Mouse (Mus musculus): ENCODE measurements around the gene 9130213A22Rik. TPM values are rescaled to one million over a fixed set of nuclear protein-coding genes. Genes with fewer than 3 reads are reported as not detected.
A peak's percentile ranks its signal among the peaks of the same experiment; 100 is the strongest.

Gene 9130213A22Rik
- polyA plus RNA-seq, 1 experiment from 2014 or later, result 0.14 TPM

DNA sequence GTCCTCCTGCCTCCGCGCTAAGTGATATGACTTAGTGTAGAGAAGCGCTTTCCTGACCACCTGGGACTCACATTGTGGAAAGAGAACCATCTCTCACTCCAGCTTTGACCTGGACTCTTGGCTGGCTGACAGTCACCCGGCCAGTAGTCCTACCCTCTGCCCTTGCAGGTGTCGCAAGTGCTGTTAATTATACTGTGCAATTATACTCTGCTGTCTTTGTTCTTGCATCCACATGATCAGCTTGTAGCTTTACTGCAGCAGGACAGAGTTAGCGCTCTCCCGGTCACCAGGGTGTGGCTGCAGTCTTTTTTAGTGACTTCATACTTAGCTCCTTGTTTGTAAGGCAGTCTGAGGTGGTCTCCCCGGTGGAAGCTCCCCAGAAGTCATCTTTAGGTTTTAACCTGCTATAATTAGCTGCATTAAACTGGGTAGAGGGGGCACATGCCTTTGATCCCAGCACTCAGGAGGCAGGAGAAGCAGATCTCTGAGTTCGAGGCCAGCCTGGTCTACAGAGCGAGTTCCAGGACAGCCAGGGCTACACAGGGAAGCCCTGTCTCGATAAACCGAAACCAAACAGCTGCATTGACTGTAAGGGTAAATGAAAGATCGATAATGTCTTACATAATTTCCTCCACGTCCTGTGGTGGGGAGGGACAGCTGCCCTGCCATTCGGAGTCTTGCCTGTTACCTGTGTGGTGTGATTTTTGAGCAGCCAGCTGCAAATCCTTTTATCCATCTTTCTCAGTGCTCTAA lies 42.1 kb downstream of the 9130213A22Rik start:
- Histone ChIP-seq H3K9ac (ENCODE audit: low read depth, low read length) (no peak overlapping the region), H3K36me3 (ENCODE audit: control insufficient read depth, insufficient read depth, low read length) (no peaks in the 10 kb centered on the region), H3K4me1 (ENCODE audit: control insufficient read depth, insufficient read depth, low read length) (no peaks in the 10 kb centered on the region), H3K27me3 (replicated peaks; ENCODE audit: control insufficient read depth, insufficient read depth, low read length) (no peaks in the 10 kb centered on the region), H3K4me2 (ENCODE audit: low read depth, low read length) (no peak overlapping the region), H3K4me3 (ENCODE audit: low read depth, low read length) (no peak overlapping the region), H3K9me3 (ENCODE audit: control insufficient read depth, low read length) (no peaks in the 10 kb centered on the region), H3K27ac (replicated peaks; ENCODE audit: low read depth, low read length) (no peak overlapping the region)
- ATAC-seq (ENCODE audit: low read depth) (no peak), DNase-seq (ENCODE audit: low spot score) (no peak)
- WGBS, result 80% methylated on average over 15 of the region's 15 CpGs

DNA sequence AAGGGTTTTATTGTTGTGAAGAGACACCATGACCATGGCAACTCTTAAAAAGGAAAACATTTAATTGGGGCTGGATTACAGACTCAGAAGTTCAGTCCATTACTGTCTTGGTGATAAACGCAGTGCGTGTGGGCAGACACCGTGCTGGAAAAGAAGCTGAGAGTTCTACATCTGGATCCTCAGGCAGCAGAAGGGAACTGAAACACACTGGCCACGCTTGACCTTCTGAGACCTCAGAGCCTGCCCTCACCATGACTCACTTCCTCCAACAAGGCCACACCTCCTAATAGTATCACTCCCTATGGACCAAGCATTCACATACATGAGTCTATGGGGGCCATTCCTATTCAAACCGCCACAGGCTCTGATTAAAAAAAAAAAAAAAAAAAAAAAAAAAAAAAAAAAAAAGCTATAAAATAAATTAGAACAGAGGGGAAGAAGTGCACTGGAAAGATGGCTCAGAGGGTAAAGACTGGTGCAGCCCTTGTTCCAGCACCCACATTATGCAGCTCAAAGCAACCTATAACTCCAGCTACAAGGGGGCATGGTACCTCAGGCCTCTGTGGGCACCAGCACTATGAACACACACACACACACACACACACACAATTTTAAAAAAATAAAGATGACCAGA lies 43.5 kb downstream of the 9130213A22Rik start:
- Histone ChIP-seq H3K4me1 (ENCODE audit: control insufficient read depth, insufficient read depth, low read length) (no peaks in the 10 kb centered on the region), H3K36me3 (ENCODE audit: control insufficient read depth, insufficient read depth, low read length) (no peaks in the 10 kb centered on the region), H3K4me2 (ENCODE audit: low read depth, low read length) (no peak overlapping the region), H3K27ac (replicated peaks; ENCODE audit: low read depth, low read length) (no peak overlapping the region), H3K27me3 (replicated peaks; ENCODE audit: control insufficient read depth, insufficient read depth, low read length) (no peaks in the 10 kb centered on the region), H3K4me3 (ENCODE audit: low read depth, low read length) (no peak overlapping the region), H3K9ac (ENCODE audit: low read depth, low read length) (no peak overlapping the region), H3K9me3 (ENCODE audit: control insufficient read depth, low read length) (no peaks in the 10 kb centered on the region)
- ATAC-seq (ENCODE audit: low read depth), result no peak
- no peak for DNase-seq (ENCODE audit: low spot score)
- 56% methylated on average over 5 of the region's 5 CpGs for WGBS

GRCm38 (mm10) chr11:69078041-69078440 lies 44.3 kb downstream of the 9130213A22Rik start:
- Histone ChIP-seq H3K4me3 (ENCODE audit: low read depth, low read length) (no peak overlapping the region), H3K4me2 (ENCODE audit: low read depth, low read length) (no peak overlapping the region), H3K9ac (ENCODE audit: low read depth, low read length) (no peak overlapping the region), H3K27me3 (replicated peaks; ENCODE audit: control insufficient read depth, insufficient read depth, low read length) (no peaks in the 10 kb centered on the region), H3K27ac (replicated peaks; ENCODE audit: low read depth, low read length) (no peak overlapping the region), H3K36me3 (ENCODE audit: control insufficient read depth, insufficient read depth, low read length) (no peaks in the 10 kb centered on the region), H3K9me3 (ENCODE audit: control insufficient read depth, low read length) (no peaks in the 10 kb centered on the region), H3K4me1 (ENCODE audit: control insufficient read depth, insufficient read depth, low read length) (no peaks in the 10 kb centered on the region)
- ATAC-seq (ENCODE audit: low read depth) (no peak), DNase-seq (ENCODE audit: low spot score) (no peak)
- WGBS, result 78% methylated on average over 6 of the region's 6 CpGs

DNA sequence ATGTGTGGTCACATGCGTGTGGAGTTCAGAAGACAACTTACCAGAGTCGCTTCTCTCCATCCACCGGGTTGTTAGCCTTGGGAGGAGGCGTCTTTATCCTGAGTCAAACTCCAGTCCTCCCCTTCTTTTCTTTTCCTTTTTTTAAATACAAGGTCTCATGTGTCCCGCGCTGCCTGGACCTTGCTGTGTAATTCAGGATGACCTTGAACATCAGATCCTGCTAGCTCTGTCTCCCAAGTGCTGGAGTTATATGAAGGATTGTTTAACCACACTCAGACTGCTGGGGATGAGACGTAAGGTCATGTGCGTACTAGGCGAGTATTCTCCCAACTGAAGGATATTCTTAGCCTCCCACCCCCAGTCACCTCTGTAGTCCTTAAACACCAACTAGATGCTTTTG lies 45.1 kb downstream of the 9130213A22Rik start:
- whole genome bisulfite sequencing, result 86% methylated on average over 9 of the region's 9 CpGs
- Histone ChIP-seq H3K4me2 (ENCODE audit: low read depth, low read length) (no peak overlapping the region), H3K36me3 (ENCODE audit: control insufficient read depth, insufficient read depth, low read length) (no peaks in the 10 kb centered on the region), H3K27ac (replicated peaks; ENCODE audit: low read depth, low read length) (no peak overlapping the region), H3K27me3 (replicated peaks; ENCODE audit: control insufficient read depth, insufficient read depth, low read length) (no peaks in the 10 kb centered on the region), H3K9ac (ENCODE audit: low read depth, low read length) (no peak overlapping the region), H3K4me1 (ENCODE audit: control insufficient read depth, insufficient read depth, low read length) (0 out of 2 replicates have a peak, but pooled peaks cover 1% of the 10 kb centered on the region), H3K9me3 (ENCODE audit: control insufficient read depth, low read length) (no peaks in the 10 kb centered on the region), H3K4me3 (ENCODE audit: low read depth, low read length) (no peak overlapping the region)
- DNase-seq (ENCODE audit: low spot score), result no peak
- ATAC-seq (ENCODE audit: low read depth), result no peak

GRCm38 (mm10) chr11:69076572-69076971 lies 45.8 kb downstream of the 9130213A22Rik start:
- Histone ChIP-seq H3K27ac (replicated peaks; ENCODE audit: low read depth, low read length) (no peak overlapping the region), H3K4me3 (ENCODE audit: low read depth, low read length) (no peak overlapping the region), H3K9me3 (ENCODE audit: control insufficient read depth, low read length) (no peaks in the 10 kb centered on the region), H3K27me3 (replicated peaks; ENCODE audit: control insufficient read depth, insufficient read depth, low read length) (no peaks in the 10 kb centered on the region), H3K9ac (ENCODE audit: low read depth, low read length) (no peak overlapping the region), H3K4me2 (ENCODE audit: low read depth, low read length) (no peak overlapping the region), H3K4me1 (ENCODE audit: control insufficient read depth, insufficient read depth, low read length) (0 out of 2 replicates have a peak, but pooled peaks cover 5% of the 10 kb centered on the region), H3K36me3 (ENCODE audit: control insufficient read depth, insufficient read depth, low read length) (no peaks in the 10 kb centered on the region)
- WGBS, result 65% methylated on average over 5 of the region's 5 CpGs
- ATAC-seq (ENCODE audit: low read depth) (no peak), DNase-seq (ENCODE audit: low spot score) (no peak)

- WGBS, result 47% methylated on average over 8 of the region's 9 CpGs
- no peak overlapping the region for H3K4me3 ChIP-seq (ENCODE audit: low read depth, low read length)
These were observed 46.5 kb downstream of the 9130213A22Rik start for GRCm38 (mm10) chr11:69075764-69076479.

DNA sequence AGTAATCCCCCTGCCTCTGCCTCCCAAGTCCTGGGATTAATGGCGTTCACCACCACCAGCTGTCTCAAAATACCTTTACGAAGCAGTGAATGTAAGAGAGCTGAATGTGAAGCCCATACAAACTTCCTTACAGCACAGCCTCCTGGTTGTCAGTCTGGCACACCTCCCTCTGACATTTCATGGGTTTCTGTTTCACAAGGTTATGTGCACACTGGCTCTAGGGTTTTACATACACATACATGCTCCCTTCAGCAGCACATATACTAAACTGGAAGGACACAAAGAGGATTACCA lies 47.7 kb downstream of the 9130213A22Rik start:
- Histone ChIP-seq H3K27ac (replicated peaks; ENCODE audit: low read depth, low read length) (peak overlapping the region; percentile 5; the same call in 1 of the 2 replicates), H3K9ac (ENCODE audit: low read depth, low read length) (no peak overlapping the region), H3K36me3 (ENCODE audit: control insufficient read depth, insufficient read depth, low read length) (no peaks in the 10 kb centered on the region), H3K4me1 (ENCODE audit: control insufficient read depth, insufficient read depth, low read length) (0 out of 2 replicates have a peak, but pooled peaks cover 5% of the 10 kb centered on the region), H3K4me3 (ENCODE audit: low read depth, low read length) (no peak overlapping the region), H3K9me3 (ENCODE audit: control insufficient read depth, low read length) (no peaks in the 10 kb centered on the region), H3K27me3 (replicated peaks; ENCODE audit: control insufficient read depth, insufficient read depth, low read length) (no peaks in the 10 kb centered on the region), H3K4me2 (ENCODE audit: low read depth, low read length) (no peak overlapping the region)
- WGBS, result 53% methylated on average over 2 of the region's 2 CpGs
- no peak for DNase-seq (ENCODE audit: low spot score)
- no peak for ATAC-seq (ENCODE audit: low read depth)

More at GRCm38 (mm10) chr11:69075764-69076479, 46.5 kb downstream of the 9130213A22Rik start:
- Histone ChIP-seq H3K27ac (replicated peaks; ENCODE audit: low read depth, low read length) (no peak overlapping the region), H3K4me1 (ENCODE audit: control insufficient read depth, insufficient read depth, low read length) (0 out of 2 replicates have a peak, but pooled peaks cover 5% of the 10 kb centered on the region), H3K9ac (ENCODE audit: low read depth, low read length) (no peak overlapping the region), H3K4me2 (ENCODE audit: low read depth, low read length) (no peak overlapping the region), H3K36me3 (ENCODE audit: control insufficient read depth, insufficient read depth, low read length) (no peaks in the 10 kb centered on the region), H3K9me3 (ENCODE audit: control insufficient read depth, low read length) (no peaks in the 10 kb centered on the region), H3K27me3 (replicated peaks; ENCODE audit: control insufficient read depth, insufficient read depth, low read length) (no peaks in the 10 kb centered on the region)
- DNase-seq (ENCODE audit: low spot score) (no peak), ATAC-seq (ENCODE audit: low read depth) (no peak)

DNA sequence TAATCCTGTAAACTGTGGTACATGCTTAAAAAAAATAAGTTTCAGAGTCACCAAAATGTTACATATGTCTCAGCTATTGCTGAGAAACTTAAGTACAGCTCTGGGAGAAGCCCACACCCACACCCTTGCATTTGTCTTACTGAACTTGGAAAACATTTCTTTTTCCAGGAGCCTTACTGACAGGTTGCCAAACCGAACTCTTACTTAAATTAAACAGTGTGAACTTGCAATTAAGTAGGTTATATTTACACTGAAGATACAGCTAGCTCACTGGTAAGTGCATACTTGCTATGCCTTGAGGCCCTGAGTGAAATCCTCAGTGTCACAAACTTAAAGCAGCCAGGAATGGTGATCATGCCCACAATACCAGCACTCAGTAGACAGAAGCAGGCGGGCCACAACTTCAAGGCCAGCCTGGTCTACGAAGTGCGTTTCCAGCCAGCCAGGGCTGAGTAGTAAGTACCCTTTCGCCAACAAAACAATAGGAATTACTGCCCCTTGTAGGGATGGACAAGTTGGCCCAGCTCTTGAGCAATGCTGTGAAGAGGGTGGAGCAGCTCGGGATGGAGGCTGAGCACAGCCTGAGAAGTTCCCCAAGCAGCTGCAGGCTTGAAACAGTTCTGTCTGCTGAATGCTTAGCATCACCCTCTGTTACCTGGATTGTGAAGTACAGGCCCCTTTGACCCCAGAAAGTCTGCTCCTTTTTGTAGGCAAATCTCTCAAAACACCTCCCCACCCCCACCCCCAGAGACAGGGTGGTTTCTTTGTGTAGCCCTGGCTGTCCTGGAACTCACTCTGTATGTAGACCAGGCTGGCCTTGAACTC lies 48.2 kb downstream of the 9130213A22Rik start:
- H3K9me3 ChIP-seq (ENCODE audit: control insufficient read depth, low read length), result no peaks in the 10 kb centered on the region
- H3K4me1 ChIP-seq (ENCODE audit: control insufficient read depth, insufficient read depth, low read length), result 0 out of 2 replicates have a peak, but pooled peaks cover 5% of the 10 kb centered on the region
- WGBS, result 45% methylated on average over 6 of the region's 6 CpGs
- no peaks in the 10 kb centered on the region for H3K36me3 ChIP-seq (ENCODE audit: control insufficient read depth, insufficient read depth, low read length)
- peak overlapping the region; percentile 95 for H3K27ac ChIP-seq (replicated peaks; ENCODE audit: low read depth, low read length)
- no peak overlapping the region; the same call in 1 of the 2 replicates for H3K9ac ChIP-seq (ENCODE audit: low read depth, low read length)
- DNase-seq (ENCODE audit: low spot score), result peak; percentile 39
- no peak for ATAC-seq (ENCODE audit: low read depth)
- H3K4me3 ChIP-seq (ENCODE audit: low read depth, low read length), result no peak overlapping the region
- H3K27me3 ChIP-seq (replicated peaks; ENCODE audit: control insufficient read depth, insufficient read depth, low read length), result no peaks in the 10 kb centered on the region
- no peak overlapping the region for H3K4me2 ChIP-seq (ENCODE audit: low read depth, low read length)
